Mouse (Mus musculus) limb, embryonic 10.5 days (tissue): ENCODE measurements at regions not wholly inside any gene's neighbourhood (a gene's known extent, or its start where the extent isn't known, plus 50 kb on each side); places are given as distances from the start of the nearest gene placed in this dataset.

Experiments used
- DNase-seq: peaks from one replicate; pipeline ENCODE4 v3.0.0-alpha.2; 2017; ENCODE audit warnings: low spot score
- H3K27ac ChIP-seq: fragments of 300-500 bp; sonication (generic); 2 replicates; pipeline ENCODE4 v1.5.1; 2016; ENCODE audit warnings: mild to moderate bottlenecking
- H3K27me3 ChIP-seq: fragments of 300-500 bp; sonication (generic); 2 replicates; pipeline ENCODE4 v1.6.1; 2016; ENCODE audit warnings: low read depth, mild to moderate bottlenecking; ENCODE audit not compliant: poor library complexity, severe bottlenecking
- H3K36me3 ChIP-seq: fragments of 300-500 bp; sonication (generic); 2 replicates; pipeline ENCODE4 v1.6.1; 2016; ENCODE audit warnings: mild to moderate bottlenecking, moderate library complexity
- H3K4me1 ChIP-seq: fragments of 300-500 bp; sonication (generic); 2 replicates; pipeline ENCODE4 v1.6.1; 2016
- H3K4me3 ChIP-seq: fragments of 300-500 bp; sonication (generic); 2 replicates; pipeline ENCODE4 v1.5.1; 2016; ENCODE audit warnings: mild to moderate bottlenecking, moderate library complexity
- H3K9me3 ChIP-seq: fragments of 300-500 bp; sonication (generic); replicated peaks from 2 replicates; pipeline ENCODE4 v1.6.1; 2016; ENCODE audit warnings: mild to moderate bottlenecking
- WGBS: fragments of 180-500 bp; shearing (Covaris S2); methylation state at CpG from one replicate; pipeline ENCODE4 v1.1.7; 2016; 5-methylcytosine and 5-hydroxymethylcytosine counted together

- no peak overlapping the region for H3K4me3 ChIP-seq
- no peaks in the 10 kb centered on the region for H3K36me3 ChIP-seq
- no peaks in the 10 kb centered on the region for H3K27me3 ChIP-seq
- H3K27ac ChIP-seq, result no peak overlapping the region
- no peaks in the 10 kb centered on the region for H3K9me3 ChIP-seq
- 73% methylated on average over 12 of the region's 12 CpGs for WGBS
- H3K4me1 ChIP-seq, result peaks cover 26% of the 10 kb centered on the region
- DNase-seq, result no peak
These were observed 58.9 kb upstream of the Syt13 start for GRCm38 (mm10) chr2:92856047-92856446.

- 67% methylated on average over 8 of the region's 8 CpGs for WGBS
- Histone ChIP-seq H3K9me3 (no peaks in the 10 kb centered on the region), H3K4me3 (no peak overlapping the region), H3K27ac (peak overlapping the region; percentile 57; the same call in 1 of the 2 replicates), H3K4me1 (peaks cover 17% of the 10 kb centered on the region), H3K27me3 (no peaks in the 10 kb centered on the region), H3K36me3 (no peaks in the 10 kb centered on the region)
- no peak for DNase-seq
These were observed 54.2 kb upstream of the Syt13 start for GRCm38 (mm10) chr2:92860502-92861197.
